Mouse (Mus musculus) layer of hippocampus, postnatal 25 days (tissue): ENCODE measurements around the gene Vmn2r36. TPM values are rescaled to one million over a fixed set of nuclear protein-coding genes. Genes with fewer than 3 reads are reported as not detected.
"Not testable (repeated sequence)": the region's sequence is repeated elsewhere in the genome, so short reads cannot be mapped to it uniquely, and the experiment has no call there.

Experiments
- DNase-seq, 2 experiments: peaks; one replicate each; pipeline ENCODE4 v3.0.0; 2022; ENCODE audit warnings: mixed read lengths in 2 of 2, low spot score in 1 of 2; ENCODE audit errors: extremely low spot score in 1 of 2
- total RNA-seq, 2 experiments: library from RNA; stranded (reverse); gene quantifications; 2 replicates each; pipeline ENCODE4 v1.2.3; 2021

The Vmn2r36 gene
- total RNA-seq, result not detected

DNA sequence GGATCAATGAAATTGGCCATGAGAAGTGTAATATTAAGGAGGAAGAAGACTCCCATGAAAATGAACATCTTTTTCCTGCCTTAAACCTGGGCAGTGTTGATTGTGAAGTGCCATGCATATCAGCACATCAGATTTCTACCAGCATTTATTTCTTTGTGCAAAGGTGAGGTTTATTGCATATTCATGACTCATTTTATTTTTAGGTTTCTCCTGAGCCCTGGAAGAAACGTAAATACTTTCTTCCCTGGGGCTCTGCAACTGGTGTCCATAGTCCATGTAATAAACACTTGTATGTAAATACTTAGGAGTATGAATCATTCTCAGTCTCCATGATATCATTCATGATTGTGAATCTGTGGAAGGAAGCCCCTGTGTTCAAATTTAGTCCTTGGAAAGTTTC, at the start of gene Vmn2r36:
Gene Vmn2r36, minus strand, starts transcription at position 101 of the 400 bp plus-strand sequence.
- DNase-seq, result not testable (repeated sequence)

Other genes starting within 250 kb of the Vmn2r36 start
- not detected for gene Vmn2r34, start 213.0 kb downstream of the Vmn2r36 start, total RNA-seq
- not detected for gene Vmn2r35, start 82.6 kb downstream of the Vmn2r36 start, total RNA-seq